Mouse (Mus musculus) brain, embryonic 18.5 days (tissue): ENCODE results near the gene AU040320.

ENCODE experiments used
- DNase-seq: peaks from one replicate; pipeline ENCODE4 v3.0.0-alpha.2; 2012; ENCODE audit warnings: low read depth, low spot score

Gene AU040320

GRCm38 (mm10) chr4:126852971-126853370 lies 99.6 kb downstream of the AU040320 start:
- DNase-seq: no peak

GRCm38 (mm10) chr4:126860268-126860986 lies 107.1 kb downstream of the AU040320 start:
- no peak for DNase-seq

- no peak for DNase-seq
Observed at GRCm38 (mm10) chr4:126861514-126862266, 108.3 kb downstream of the AU040320 start.

GRCm38 (mm10) chr4:126868699-126869098 lies 115.4 kb downstream of the AU040320 start:
- DNase-seq: no peak

GRCm38 (mm10) chr4:126872717-126873116 lies 119.4 kb downstream of the AU040320 start:
- no peak for DNase-seq

- no peak for DNase-seq
Observed at GRCm38 (mm10) chr4:126879560-126880275, 126.4 kb downstream of the AU040320 start.

GRCm38 (mm10) chr4:126883602-126884001 lies 130.3 kb downstream of the AU040320 start:
- DNase-seq: no peak

- no peak for DNase-seq
Observed at GRCm38 (mm10) chr4:126885953-126886352, 132.6 kb downstream of the AU040320 start.

GRCm38 (mm10) chr4:126889879-126890278 lies 136.5 kb downstream of the AU040320 start:
- DNase-seq: no peak
